Mouse (Mus musculus) neural tube, embryonic 12.5 days (tissue): ENCODE measurements at regions not wholly inside any gene's neighbourhood (a gene's known extent, or its start where the extent isn't known, plus 50 kb on each side); places are given as distances from the start of the nearest gene placed in this dataset.

Experiments used
- ATAC-seq: fragments of 200-750 bp; cut with Nextera tagmentation; 2 replicates; pipeline ENCODE4 v1.8.0; 2017; ENCODE audit warnings: low read depth, mild to moderate bottlenecking, moderate TSS enrichment, moderate library complexity; ENCODE audit not compliant: low FRiP score
- H3K27ac ChIP-seq: fragments of 300-500 bp; sonication (generic); 2 replicates; pipeline ENCODE4 v1.5.1; 2016
- H3K27me3 ChIP-seq: fragments of 300-500 bp; sonication (generic); replicated peaks from 2 replicates; pipeline ENCODE4 v1.6.1; 2016; ENCODE audit warnings: mild to moderate bottlenecking
- H3K36me3 ChIP-seq: fragments of 300-500 bp; sonication (generic); 2 replicates; pipeline ENCODE4 v1.6.1; 2016; ENCODE audit warnings: mild to moderate bottlenecking
- H3K4me1 ChIP-seq: fragments of 300-500 bp; sonication (generic); 2 replicates; pipeline ENCODE4 v1.6.1; 2016
- H3K4me2 ChIP-seq: fragments of 300-500 bp; sonication (generic); replicated peaks from 2 replicates; pipeline ENCODE4 v1.6.1; 2016; ENCODE audit warnings: mild to moderate bottlenecking
- H3K4me3 ChIP-seq: fragments of 300-500 bp; sonication (generic); 2 replicates; pipeline ENCODE4 v1.5.1; 2016
- H3K9ac ChIP-seq: fragments of 300-500 bp; sonication (generic); 2 replicates; pipeline ENCODE4 v1.6.1; 2016; ENCODE audit warnings: mild to moderate bottlenecking
- H3K9me3 ChIP-seq: fragments of 300-500 bp; sonication (generic); 2 replicates; pipeline ENCODE4 v1.6.1; 2016; ENCODE audit warnings: mild to moderate bottlenecking
- WGBS: fragments of 180-500 bp; shearing (Covaris S2); methylation state at CpG from one replicate; pipeline ENCODE4 v1.1.7; 2016; 5-methylcytosine and 5-hydroxymethylcytosine counted together

DNA sequence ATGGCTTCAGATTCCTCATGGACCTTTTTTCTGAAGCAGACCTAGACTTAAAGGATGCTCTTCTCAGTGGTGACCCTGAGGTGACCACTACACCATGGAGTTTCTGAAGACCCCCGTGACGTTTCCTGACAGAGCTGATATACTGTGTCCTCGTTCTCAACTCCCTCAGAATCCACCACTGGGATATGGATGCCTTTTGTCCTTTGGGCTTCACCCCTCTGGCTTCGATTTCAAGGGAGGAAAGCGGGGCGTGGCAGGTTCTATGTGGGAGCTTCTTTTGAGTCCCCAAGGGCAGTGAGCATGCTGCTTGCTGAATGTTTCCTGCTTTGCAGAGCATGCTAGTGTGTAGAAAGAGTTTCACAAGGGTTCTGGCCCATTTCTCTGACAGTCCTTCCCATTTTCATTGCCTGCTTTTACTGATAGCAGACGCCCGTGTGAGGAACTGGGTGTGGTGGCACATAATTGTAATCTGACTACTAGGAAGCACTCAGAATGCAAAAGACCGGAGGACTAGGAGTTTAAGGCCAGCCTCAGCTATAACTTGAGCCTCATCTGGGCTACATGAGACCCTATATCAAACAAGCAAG, 204.0 kb upstream of the Id2 start:
- 71% methylated on average over 9 of the region's 9 CpGs for WGBS
- Histone ChIP-seq H3K9ac (no peak overlapping the region), H3K9me3 (no peaks in the 10 kb centered on the region)

DNA sequence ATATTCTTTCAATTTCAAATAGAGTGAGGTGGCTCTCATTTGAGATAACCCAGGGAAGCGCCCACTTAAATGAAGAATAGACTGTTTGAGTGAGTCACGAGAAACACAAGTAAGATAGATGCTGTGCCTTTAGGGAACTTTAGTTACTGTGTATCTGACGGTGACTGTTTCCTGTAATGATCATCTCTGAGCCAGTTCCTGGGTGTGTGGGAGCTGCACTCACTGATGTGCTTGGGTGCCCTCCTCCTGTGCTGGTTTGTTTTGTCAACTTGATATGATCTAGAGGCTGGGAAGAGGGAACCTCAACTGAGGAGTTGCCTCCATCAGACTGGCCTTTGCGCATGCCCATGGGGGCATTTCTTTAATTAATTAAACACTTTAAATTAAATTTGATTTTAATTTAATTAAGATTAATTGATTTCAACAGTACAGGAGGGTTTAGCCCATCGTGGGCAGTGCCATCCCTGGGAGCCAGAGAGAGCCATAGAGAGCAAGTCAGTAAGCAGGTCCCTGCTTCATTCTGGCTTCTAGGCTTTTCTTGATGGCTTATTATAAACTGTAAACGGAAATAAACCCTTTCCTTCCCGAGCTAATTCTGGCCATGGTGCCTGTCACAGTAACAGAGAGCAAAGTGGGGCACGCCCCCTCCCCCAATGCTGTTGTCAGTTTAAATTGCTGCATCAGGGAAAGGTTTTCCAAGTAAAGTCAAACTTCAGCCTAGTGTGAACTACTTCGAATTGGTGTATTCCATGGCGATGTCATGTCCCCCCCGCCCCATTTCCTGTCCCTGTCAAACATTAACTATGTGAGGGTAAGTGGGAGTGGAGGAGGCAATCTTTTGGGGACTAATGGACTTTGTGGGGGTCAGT, 202.9 kb upstream of the Id2 start:
- H3K9ac ChIP-seq = no peak overlapping the region
- H3K36me3 ChIP-seq = no peaks in the 10 kb centered on the region
- no peaks in the 10 kb centered on the region for H3K9me3 ChIP-seq
- WGBS = 81% methylated on average over 11 of the region's 11 CpGs
- H3K27ac ChIP-seq = no peak overlapping the region
- H3K27me3 ChIP-seq = no peaks in the 10 kb centered on the region
- H3K4me2 ChIP-seq = no peak overlapping the region
- ATAC-seq = no peak
- H3K4me1 ChIP-seq = peaks cover 6% of the 10 kb centered on the region; the same call in 1 of the 2 replicates
- no peak overlapping the region for H3K4me3 ChIP-seq

More for the DNA sequence above, 204.0 kb upstream of the Id2 start:
- Histone ChIP-seq H3K27me3 (no peaks in the 10 kb centered on the region), H3K4me1 (peaks cover 6% of the 10 kb centered on the region; the same call in 1 of the 2 replicates), H3K4me2 (no peak overlapping the region), H3K27ac (no peak overlapping the region), H3K4me3 (no peak overlapping the region), H3K36me3 (no peaks in the 10 kb centered on the region)
- ATAC-seq = no peak

- H3K4me3 ChIP-seq = no peak overlapping the region
- no peaks in the 10 kb centered on the region for H3K36me3 ChIP-seq
- ATAC-seq = no peak
- H3K9ac ChIP-seq = no peak overlapping the region
- WGBS = 92% methylated on average over 3 of the region's 3 CpGs
- H3K9me3 ChIP-seq = no peaks in the 10 kb centered on the region
- no peaks in the 10 kb centered on the region for H3K27me3 ChIP-seq
- H3K4me2 ChIP-seq = no peak overlapping the region
- peaks cover 7% of the 10 kb centered on the region for H3K4me1 ChIP-seq
- no peak overlapping the region for H3K27ac ChIP-seq
Measured at GRCm38 (mm10) chr12:25298766-25299165, 201.8 kb upstream of the Id2 start.

DNA sequence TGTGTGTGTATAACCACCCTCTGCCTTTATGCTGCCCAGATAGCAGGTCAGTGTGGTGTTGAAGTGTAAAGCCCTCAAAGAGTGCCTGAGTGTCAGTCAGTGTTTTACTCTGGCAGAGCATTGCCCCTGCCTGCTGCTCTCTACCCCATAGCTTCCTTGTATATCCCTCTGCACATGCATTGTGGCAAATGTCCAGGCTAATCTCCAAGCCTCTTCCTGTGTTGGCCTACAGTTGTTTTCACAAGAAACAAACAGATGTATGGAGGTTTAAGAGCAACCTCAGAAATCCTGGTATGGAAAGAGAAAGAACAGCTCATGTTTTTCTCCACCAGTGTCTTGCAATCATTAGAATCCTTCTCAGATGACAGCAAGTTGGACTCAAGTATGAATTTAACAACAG, 201.0 kb upstream of the Id2 start:
- Histone ChIP-seq H3K4me2 (no peak overlapping the region), H3K4me3 (no peak overlapping the region), H3K27me3 (no peaks in the 10 kb centered on the region), H3K9me3 (no peaks in the 10 kb centered on the region), H3K27ac (no peak overlapping the region), H3K4me1 (peaks cover 9% of the 10 kb centered on the region), H3K36me3 (no peaks in the 10 kb centered on the region), H3K9ac (no peak overlapping the region)
- no peak for ATAC-seq

DNA sequence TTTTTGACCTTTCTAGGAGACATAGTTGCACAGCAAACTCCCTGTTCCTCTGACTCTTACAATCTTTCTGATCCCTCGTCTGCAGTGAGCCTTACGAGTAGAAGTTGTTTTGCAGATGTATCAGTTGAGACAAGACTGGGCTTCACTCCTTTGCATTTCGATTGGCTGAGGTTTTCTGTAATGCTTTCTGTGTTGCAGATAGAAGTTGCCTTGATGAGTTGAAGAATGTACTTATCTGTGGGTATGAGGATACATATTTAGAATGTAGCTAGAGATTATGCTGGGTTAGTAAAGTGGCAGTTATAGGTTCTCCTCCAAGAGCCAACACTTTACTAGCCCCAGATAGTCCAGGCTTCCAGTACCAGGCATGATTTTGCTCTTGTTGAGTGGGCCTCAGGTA, 199.7 kb upstream of the Id2 start:
- 91% methylated on average over 3 of the region's 3 CpGs for WGBS
- Histone ChIP-seq H3K4me2 (no peak overlapping the region), H3K27ac (no peak overlapping the region), H3K36me3 (no peaks in the 10 kb centered on the region), H3K9me3 (no peaks in the 10 kb centered on the region), H3K4me1 (peaks cover 9% of the 10 kb centered on the region), H3K27me3 (no peaks in the 10 kb centered on the region), H3K9ac (no peak overlapping the region), H3K4me3 (no peak overlapping the region)
- ATAC-seq = no peak

DNA sequence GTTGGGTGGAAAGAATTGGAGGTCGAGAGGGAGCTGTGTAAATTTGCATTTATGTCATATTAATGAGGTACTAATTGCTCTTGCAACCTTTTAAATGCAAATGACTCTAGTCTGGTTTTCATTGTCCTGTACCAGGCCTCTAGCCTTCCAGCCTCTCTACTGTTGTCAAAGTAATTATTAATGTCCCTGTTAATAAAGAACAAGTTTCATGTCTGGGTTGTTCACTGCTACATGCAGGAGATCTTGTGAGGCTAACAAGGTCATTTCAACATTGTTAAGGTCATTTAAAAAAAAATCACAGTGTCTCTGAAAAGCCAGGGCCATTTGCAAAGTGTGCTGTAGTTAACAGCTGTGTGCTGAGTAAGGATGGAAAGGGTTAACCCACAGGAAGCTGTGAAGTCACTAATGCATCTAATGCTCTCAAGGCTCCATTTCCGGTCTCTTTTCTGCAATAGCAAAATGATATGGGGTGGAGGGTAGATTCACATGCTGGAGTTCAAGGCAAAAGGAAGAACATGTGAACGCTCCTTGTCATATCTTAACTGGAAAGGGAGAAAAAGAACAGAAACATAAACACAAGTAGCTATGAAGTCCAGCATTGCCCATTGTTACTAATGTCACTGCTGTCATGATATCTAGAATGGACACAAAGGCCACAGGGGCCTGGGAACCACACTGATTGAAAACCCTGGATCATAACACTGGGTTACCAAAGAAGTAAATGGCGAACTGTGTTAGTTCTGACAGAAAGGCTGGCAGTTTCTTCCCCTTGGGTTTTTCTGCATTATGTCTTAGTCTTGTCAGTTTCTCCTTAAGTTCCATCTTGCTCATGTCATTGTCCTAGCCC, 197.5 kb upstream of the Id2 start:
- no peak overlapping the region for H3K9ac ChIP-seq
- H3K27ac ChIP-seq = no peak overlapping the region
- no peaks in the 10 kb centered on the region for H3K9me3 ChIP-seq
- H3K36me3 ChIP-seq = no peaks in the 10 kb centered on the region
- H3K4me2 ChIP-seq = no peak overlapping the region
- peaks cover 9% of the 10 kb centered on the region for H3K4me1 ChIP-seq
- WGBS = 56% methylated on average over 4 of the region's 4 CpGs
- ATAC-seq = no peak
- H3K27me3 ChIP-seq = no peaks in the 10 kb centered on the region
- H3K4me3 ChIP-seq = no peak overlapping the region

- WGBS = 37% methylated on average over 6 of the region's 6 CpGs
- H3K4me2 ChIP-seq = no peak overlapping the region
- ATAC-seq = no peak
Measured at GRCm38 (mm10) chr12:25293470-25294178, 196.7 kb upstream of the Id2 start.

DNA sequence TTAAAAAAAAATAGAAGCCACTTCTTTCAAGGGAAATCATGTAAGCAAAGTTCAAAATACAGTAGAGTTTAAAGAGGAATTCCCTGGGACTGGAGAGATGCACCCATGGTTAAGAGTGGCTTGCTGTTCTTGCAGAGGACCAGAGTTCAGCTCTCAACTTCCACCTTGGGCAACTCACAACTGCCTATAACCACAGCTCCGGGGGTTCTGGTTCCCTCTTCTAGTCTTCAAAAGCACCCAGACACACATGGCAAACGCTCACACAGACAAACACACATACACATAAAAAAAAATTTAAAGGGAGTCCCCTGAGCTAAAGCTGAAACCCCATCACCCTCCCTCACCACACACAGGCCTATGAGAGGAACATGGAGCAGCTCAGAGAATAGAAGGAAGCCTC, 192.4 kb upstream of the Id2 start:
- no peak overlapping the region for H3K9ac ChIP-seq
- no peaks in the 10 kb centered on the region for H3K9me3 ChIP-seq
- H3K27ac ChIP-seq = no peak overlapping the region
- H3K4me1 ChIP-seq = peaks cover 7% of the 10 kb centered on the region
- H3K36me3 ChIP-seq = no peaks in the 10 kb centered on the region
- H3K4me2 ChIP-seq = no peak overlapping the region
- no peak overlapping the region for H3K4me3 ChIP-seq
- ATAC-seq = no peak
- no peaks in the 10 kb centered on the region for H3K27me3 ChIP-seq
- WGBS = 93% methylated on average over 2 of the region's 2 CpGs

More at GRCm38 (mm10) chr12:25293470-25294178, 196.7 kb upstream of the Id2 start:
- H3K9ac ChIP-seq = no peak overlapping the region
- H3K27me3 ChIP-seq = no peaks in the 10 kb centered on the region
- no peak overlapping the region for H3K27ac ChIP-seq
- H3K36me3 ChIP-seq = no peaks in the 10 kb centered on the region
- H3K4me1 ChIP-seq = peaks cover 9% of the 10 kb centered on the region
- no peak overlapping the region for H3K4me3 ChIP-seq
- H3K9me3 ChIP-seq = no peaks in the 10 kb centered on the region

GRCm38 (mm10) chr12:25283808-25284207, 186.9 kb upstream of the Id2 start:
- Histone ChIP-seq H3K4me1 (0 out of 2 replicates have a peak, but pooled peaks cover 4% of the 10 kb centered on the region), H3K4me3 (no peak overlapping the region), H3K36me3 (no peaks in the 10 kb centered on the region), H3K4me2 (no peak overlapping the region), H3K9me3 (no peaks in the 10 kb centered on the region), H3K27me3 (no peaks in the 10 kb centered on the region), H3K27ac (no peak overlapping the region), H3K9ac (no peak overlapping the region)
- WGBS = 87% methylated on average over 3 of the region's 3 CpGs
- ATAC-seq = no peak

DNA sequence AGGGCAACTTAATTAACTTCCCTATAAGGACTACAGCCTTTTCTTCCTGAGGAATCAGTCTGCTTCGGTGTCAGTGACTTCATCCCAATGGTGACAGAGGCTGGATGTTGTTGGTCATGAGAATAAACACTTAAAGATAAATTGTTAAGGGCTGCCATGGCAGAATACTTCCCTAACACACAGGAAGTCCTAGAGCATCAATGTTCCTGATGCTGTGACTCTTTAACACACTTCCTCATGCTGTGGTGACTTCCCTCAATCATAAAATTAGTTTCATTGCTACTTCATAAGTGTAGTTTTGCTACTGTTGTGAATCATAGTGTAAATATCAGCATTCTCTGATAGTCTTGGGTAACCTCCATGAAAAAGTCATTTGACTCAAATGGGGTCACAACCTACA, 184.5 kb upstream of the Id2 start:
- ATAC-seq = no peak
- Histone ChIP-seq H3K9me3 (no peaks in the 10 kb centered on the region), H3K27ac (no peak overlapping the region), H3K27me3 (no peaks in the 10 kb centered on the region), H3K4me2 (no peak overlapping the region), H3K4me3 (no peak overlapping the region), H3K9ac (no peak overlapping the region), H3K36me3 (no peaks in the 10 kb centered on the region), H3K4me1 (0 out of 2 replicates have a peak, but pooled peaks cover 4% of the 10 kb centered on the region)
- 84% methylated on average over 1 of the region's 1 CpGs for WGBS

DNA sequence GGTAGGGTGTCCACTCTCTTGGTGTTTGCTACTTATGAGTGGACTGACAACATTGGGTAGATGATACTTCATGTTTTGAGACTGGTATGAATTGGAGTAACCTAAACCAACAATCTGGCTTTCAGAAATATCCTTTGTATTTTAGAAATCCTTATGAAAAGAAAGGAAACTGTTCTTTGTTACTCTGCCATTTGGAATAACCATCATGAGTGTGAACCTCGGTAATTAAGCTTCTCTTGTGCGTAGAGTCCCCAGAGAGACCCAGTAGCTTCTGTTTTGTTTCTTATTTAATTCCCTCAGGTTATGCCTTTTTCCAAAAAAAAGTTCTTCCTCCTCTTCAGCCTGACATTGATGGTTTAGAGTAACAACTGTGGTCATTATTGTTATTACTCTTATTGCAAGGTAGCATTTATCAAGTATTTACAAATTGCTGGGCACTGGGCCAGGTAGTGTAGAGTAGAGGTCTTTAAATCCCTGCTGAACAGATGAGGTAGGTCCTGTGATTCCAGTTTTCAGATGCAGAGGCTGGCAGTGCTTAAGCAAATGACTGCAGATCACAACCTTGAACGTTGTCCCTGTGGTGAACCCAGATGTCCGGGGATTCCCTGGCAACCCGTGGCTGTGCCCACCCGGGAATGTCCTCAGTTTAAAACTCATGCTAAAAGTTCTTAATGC, 176.8 kb upstream of the Id2 start:
- peaks cover 6% of the 10 kb centered on the region for H3K4me1 ChIP-seq
- H3K4me2 ChIP-seq = no peak overlapping the region
- 78% methylated on average over 6 of the region's 6 CpGs for WGBS
- no peak overlapping the region for H3K27ac ChIP-seq
- H3K9me3 ChIP-seq = no peaks in the 10 kb centered on the region
- H3K4me3 ChIP-seq = no peak overlapping the region
- H3K9ac ChIP-seq = no peak overlapping the region
- no peak for ATAC-seq
- no peaks in the 10 kb centered on the region for H3K27me3 ChIP-seq
- no peaks in the 10 kb centered on the region for H3K36me3 ChIP-seq
